Mouse (Mus musculus): Measurements from ENCODE around the gene Ctcf. TPM values are rescaled to one million over a fixed set of nuclear protein-coding genes. Genes with fewer than 3 reads are reported as not detected.

Gene Ctcf
- polyA plus RNA-seq, 1 experiment: 123 TPM

- Histone ChIP-seq H3K36me3 (ENCODE audit: control insufficient read depth, insufficient read depth, low read length, poor library complexity, severe bottlenecking) (peaks cover 5% of the 10 kb centered on the region; the same call in 1 of the 2 replicates), H3K27ac (ENCODE audit: insufficient read depth, low read length) (no peak overlapping the region), H3K4me3 (ENCODE audit: low read depth, low read length) (no peak overlapping the region), H3K9ac (ENCODE audit: low read depth, poor library complexity, severe bottlenecking) (0 out of 2 replicates have a peak overlapping the region, but pooled peaks have one; percentile 4), H3K4me1 (ENCODE audit: control insufficient read depth, insufficient read depth, low read length) (no peaks in the 10 kb centered on the region), H3K27me3 (ENCODE audit: control insufficient read depth, insufficient read depth, low read length, poor library complexity, severe bottlenecking) (peaks cover 3% of the 10 kb centered on the region; the same call in 1 of the 2 replicates), H3K9me3 (replicated peaks; ENCODE audit: control insufficient read depth, insufficient read depth, low read length, poor library complexity, severe bottlenecking) (no peaks in the 10 kb centered on the region)
- no peak for TF ChIP-seq POLR2A (IDR thresholded peaks at IDR 0.05; ENCODE audit: insufficient read depth, low read length)
- TF ChIP-seq EP300 (IDR thresholded peaks at IDR 0.05; ENCODE audit: insufficient read depth, low read depth, low read length): no peak
- TF ChIP-seq CTCF (IDR thresholded peaks at IDR 0.05; ENCODE audit: low read depth, low read length): no peak
These were observed 23.3 kb upstream of the Ctcf start for GRCm38 (mm10) chr8:105613037-105613436.

- H3K27me3 ChIP-seq (ENCODE audit: control insufficient read depth, insufficient read depth, low read length, poor library complexity, severe bottlenecking): peaks cover 3% of the 10 kb centered on the region; the same call in 1 of the 2 replicates
- TF ChIP-seq CTCF (IDR thresholded peaks at IDR 0.05; ENCODE audit: low read depth, low read length) (no peak), EP300 (IDR thresholded peaks at IDR 0.05; ENCODE audit: insufficient read depth, low read depth, low read length) (no peak), POLR2A (IDR thresholded peaks at IDR 0.05; ENCODE audit: insufficient read depth, low read length) (no peak)
- H3K4me1 ChIP-seq (ENCODE audit: control insufficient read depth, insufficient read depth, low read length): no peaks in the 10 kb centered on the region
- peak overlapping the region; percentile 63 for H3K4me3 ChIP-seq (ENCODE audit: low read depth, low read length)
- H3K36me3 ChIP-seq (ENCODE audit: control insufficient read depth, insufficient read depth, low read length, poor library complexity, severe bottlenecking): peaks cover 5% of the 10 kb centered on the region; the same call in 1 of the 2 replicates
- no peaks in the 10 kb centered on the region for H3K9me3 ChIP-seq (replicated peaks; ENCODE audit: control insufficient read depth, insufficient read depth, low read length, poor library complexity, severe bottlenecking)
- peak overlapping the region; percentile 62 for H3K9ac ChIP-seq (ENCODE audit: low read depth, poor library complexity, severe bottlenecking)
- H3K27ac ChIP-seq (ENCODE audit: insufficient read depth, low read length): no peak overlapping the region
These were observed 22.4 kb upstream of the Ctcf start for GRCm38 (mm10) chr8:105613830-105614511.

GRCm38 (mm10) chr8:105615942-105616341 is 20.4 kb upstream of the Ctcf start:
- Histone ChIP-seq H3K27ac (ENCODE audit: insufficient read depth, low read length) (no peak overlapping the region), H3K4me1 (ENCODE audit: control insufficient read depth, insufficient read depth, low read length) (no peaks in the 10 kb centered on the region), H3K27me3 (ENCODE audit: control insufficient read depth, insufficient read depth, low read length, poor library complexity, severe bottlenecking) (peaks cover 3% of the 10 kb centered on the region; the same call in 1 of the 2 replicates), H3K4me3 (ENCODE audit: low read depth, low read length) (no peak overlapping the region), H3K9me3 (replicated peaks; ENCODE audit: control insufficient read depth, insufficient read depth, low read length, poor library complexity, severe bottlenecking) (no peaks in the 10 kb centered on the region), H3K9ac (ENCODE audit: low read depth, poor library complexity, severe bottlenecking) (no peak overlapping the region), H3K36me3 (ENCODE audit: control insufficient read depth, insufficient read depth, low read length, poor library complexity, severe bottlenecking) (peaks cover 5% of the 10 kb centered on the region; the same call in 1 of the 2 replicates)
- no peak for TF ChIP-seq POLR2A (IDR thresholded peaks at IDR 0.05; ENCODE audit: insufficient read depth, low read length)
- TF ChIP-seq EP300 (IDR thresholded peaks at IDR 0.05; ENCODE audit: insufficient read depth, low read depth, low read length): no peak

GRCm38 (mm10) chr8:105617451-105618278 is 18.7 kb upstream of the Ctcf start:
- Histone ChIP-seq H3K27me3 (ENCODE audit: control insufficient read depth, insufficient read depth, low read length, poor library complexity, severe bottlenecking) (no peaks in the 10 kb centered on the region), H3K9me3 (replicated peaks; ENCODE audit: control insufficient read depth, insufficient read depth, low read length, poor library complexity, severe bottlenecking) (no peaks in the 10 kb centered on the region), H3K27ac (ENCODE audit: insufficient read depth, low read length) (no peak overlapping the region), H3K4me1 (ENCODE audit: control insufficient read depth, insufficient read depth, low read length) (no peaks in the 10 kb centered on the region), H3K4me3 (ENCODE audit: low read depth, low read length) (no peak overlapping the region), H3K36me3 (ENCODE audit: control insufficient read depth, insufficient read depth, low read length, poor library complexity, severe bottlenecking) (peaks cover 5% of the 10 kb centered on the region; the same call in 1 of the 2 replicates), H3K9ac (ENCODE audit: low read depth, poor library complexity, severe bottlenecking) (no peak overlapping the region)
- no peak for TF ChIP-seq POLR2A (IDR thresholded peaks at IDR 0.05; ENCODE audit: insufficient read depth, low read length)

- Histone ChIP-seq H3K4me1 (ENCODE audit: control insufficient read depth, insufficient read depth, low read length) (no peaks in the 10 kb centered on the region), H3K36me3 (ENCODE audit: control insufficient read depth, insufficient read depth, low read length, poor library complexity, severe bottlenecking) (peaks cover 5% of the 10 kb centered on the region; the same call in 1 of the 2 replicates), H3K27me3 (ENCODE audit: control insufficient read depth, insufficient read depth, low read length, poor library complexity, severe bottlenecking) (no peaks in the 10 kb centered on the region), H3K27ac (ENCODE audit: insufficient read depth, low read length) (no peak overlapping the region), H3K4me3 (ENCODE audit: low read depth, low read length) (no peak overlapping the region), H3K9ac (ENCODE audit: low read depth, poor library complexity, severe bottlenecking) (no peak overlapping the region), H3K9me3 (replicated peaks; ENCODE audit: control insufficient read depth, insufficient read depth, low read length, poor library complexity, severe bottlenecking) (no peaks in the 10 kb centered on the region)
- TF ChIP-seq EP300 (IDR thresholded peaks at IDR 0.05; ENCODE audit: insufficient read depth, low read depth, low read length): no peak
- no peak for TF ChIP-seq CTCF (IDR thresholded peaks at IDR 0.05; ENCODE audit: low read depth, low read length)
- TF ChIP-seq POLR2A (IDR thresholded peaks at IDR 0.05; ENCODE audit: insufficient read depth, low read length): no peak
These were observed 18.1 kb upstream of the Ctcf start for GRCm38 (mm10) chr8:105618279-105618634.
